Mouse (Mus musculus): ENCODE data around the gene Borcs5.
"Not testable (repeated sequence)": the region's sequence is repeated elsewhere in the genome, so short reads cannot be mapped to it uniquely, and the experiment has no call there.

Borcs5 gene

DNA sequence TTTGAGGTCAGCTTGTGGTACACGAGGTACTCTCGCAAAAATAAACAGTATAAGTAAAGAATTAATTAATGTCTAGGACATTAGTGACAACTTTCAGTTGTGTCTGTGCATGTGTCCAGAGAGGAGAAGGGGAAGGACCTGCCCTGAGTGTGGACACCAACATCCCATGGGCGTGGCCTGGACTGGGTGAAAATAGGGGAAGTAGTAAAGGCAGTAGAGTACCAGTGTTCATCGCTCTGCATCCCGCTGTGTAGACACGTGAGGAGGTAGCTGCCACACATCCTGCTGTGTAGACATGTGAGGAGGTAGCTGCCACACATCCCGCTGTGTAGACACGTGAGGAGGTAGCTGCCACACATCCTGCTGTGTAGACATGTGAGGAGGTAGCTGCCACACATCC, 34.4 kb downstream of the Borcs5 start:
- not testable (repeated sequence) for DNase-seq (ENCODE audit: low spot score)

DNA sequence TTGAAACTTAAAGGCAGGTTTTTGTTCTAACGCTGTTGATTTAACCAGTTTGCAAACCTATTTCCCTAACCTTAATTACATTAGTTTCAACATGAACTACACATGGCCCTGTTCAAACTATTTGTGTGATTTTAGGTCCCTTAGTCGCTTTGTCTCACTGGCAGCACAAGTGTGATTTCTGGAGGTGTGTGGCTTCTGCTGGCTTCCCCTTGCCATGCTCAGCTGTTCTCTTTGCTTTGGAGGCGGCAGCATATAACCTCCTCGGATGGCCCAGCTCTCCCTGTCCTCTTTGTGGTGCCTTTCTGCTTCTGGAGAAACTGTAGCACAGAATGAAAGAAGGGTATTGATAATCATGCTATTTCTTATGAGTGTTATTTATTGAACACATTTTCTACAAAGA, 38.2 kb downstream of the Borcs5 start:
- DNase-seq (ENCODE audit: low spot score): no peak

DNA sequence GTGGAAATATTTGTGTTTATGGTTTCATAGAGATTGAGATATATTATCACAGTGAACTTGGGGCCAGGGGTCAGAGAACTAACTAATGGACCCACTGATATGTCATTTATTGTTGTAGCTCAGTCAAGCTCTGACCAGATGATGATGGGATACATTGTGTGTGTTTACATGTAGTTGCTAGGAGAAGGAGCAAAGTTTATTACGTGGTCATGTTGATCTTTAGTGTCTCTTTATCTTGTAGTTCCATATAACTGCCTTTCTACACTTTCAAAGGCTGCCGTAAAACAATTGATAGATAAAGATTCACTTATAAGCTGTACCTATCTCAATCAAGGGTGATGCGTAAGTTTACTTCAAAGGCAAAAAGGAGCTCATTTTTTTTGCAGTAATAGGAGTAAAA, 38.7 kb downstream of the Borcs5 start:
- no peak for DNase-seq (ENCODE audit: low spot score)

DNA sequence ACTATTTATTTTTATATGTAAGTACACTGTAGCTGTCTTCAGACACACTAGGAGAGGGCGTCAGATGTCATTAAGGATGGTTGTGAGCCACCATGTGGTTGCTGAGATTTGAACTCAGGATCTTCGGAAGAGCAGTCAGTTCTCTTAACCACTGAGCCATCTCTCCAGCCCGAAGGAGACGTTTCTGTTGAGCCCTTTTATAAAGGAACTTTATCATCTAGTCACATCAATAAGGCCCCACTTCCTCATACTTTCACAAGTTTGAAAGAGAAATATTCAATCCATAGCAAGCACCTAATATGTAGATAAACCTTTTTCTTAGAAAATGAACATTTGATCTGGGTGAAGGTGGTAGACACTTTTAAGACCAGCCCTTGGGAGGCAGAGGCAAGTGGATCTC, 40.0 kb downstream of the Borcs5 start:
- DNase-seq (ENCODE audit: low spot score): not testable (repeated sequence)

DNA sequence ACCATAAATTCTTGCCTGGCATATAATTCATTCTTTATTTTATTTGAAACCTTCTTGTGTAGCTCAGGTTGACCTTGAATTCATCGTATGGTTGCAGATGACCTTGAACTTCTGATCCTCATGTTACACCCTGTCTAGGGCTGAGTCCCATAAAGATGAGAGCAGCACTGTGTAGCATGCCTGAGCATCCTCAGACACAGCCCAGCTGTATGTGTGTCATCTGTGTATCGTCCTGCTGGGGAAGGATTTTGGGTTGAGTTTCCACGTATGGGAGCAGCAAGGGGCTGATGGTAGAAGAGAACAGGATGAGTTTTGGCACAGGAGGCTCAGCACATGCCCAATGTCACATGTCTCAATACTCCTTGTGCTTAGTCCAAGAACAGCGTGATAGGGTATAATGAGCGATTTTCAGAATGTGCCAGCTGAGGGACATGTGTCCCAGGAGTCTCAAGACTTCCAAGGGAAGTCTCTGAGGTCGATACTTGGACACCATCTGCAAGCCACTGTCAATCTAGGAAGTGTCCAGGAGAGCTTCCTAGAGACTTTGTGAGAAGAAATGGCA, 45.1 kb downstream of the Borcs5 start:
- no peak for DNase-seq (ENCODE audit: low spot score)

DNA sequence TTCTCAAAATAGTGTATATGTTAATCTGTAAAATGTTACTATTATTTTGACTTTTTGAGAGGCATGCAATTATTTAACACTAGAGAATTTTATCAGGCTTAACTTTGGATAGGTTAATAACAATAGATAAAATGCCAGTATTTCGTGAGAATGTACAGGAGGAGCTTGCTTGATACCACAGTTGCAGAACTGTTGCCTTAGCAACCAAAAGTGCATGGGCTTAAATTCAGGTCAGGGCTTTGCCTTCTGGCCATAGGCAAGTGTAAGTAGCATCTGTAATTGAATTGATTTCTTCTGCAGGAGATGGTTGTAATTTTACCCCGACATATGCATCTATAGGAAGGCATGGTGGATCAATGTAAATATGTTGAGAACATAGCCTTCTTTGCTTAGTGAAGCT, 45.7 kb downstream of the Borcs5 start:
- no peak for DNase-seq (ENCODE audit: low spot score)

DNA sequence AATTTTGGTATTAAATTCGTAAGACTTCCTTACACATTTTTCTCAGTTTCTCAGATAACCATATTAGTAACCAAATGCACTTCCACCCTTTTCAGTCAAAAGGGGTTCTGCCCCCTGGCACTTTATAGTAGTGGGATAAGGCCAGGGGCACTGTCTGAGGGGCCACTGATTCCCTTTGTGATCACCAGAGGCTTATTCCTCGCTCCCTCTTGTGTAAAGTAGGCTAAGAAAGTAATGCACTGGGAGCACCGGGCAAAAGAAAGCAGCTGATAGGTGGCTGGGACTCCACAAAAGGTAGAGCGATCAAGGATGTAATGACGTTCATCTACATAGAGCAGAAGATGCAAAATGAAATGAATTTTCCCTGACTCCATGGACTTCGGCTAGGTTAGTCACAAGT, 46.2 kb downstream of the Borcs5 start:
- DNase-seq (ENCODE audit: low spot score): no peak

DNA sequence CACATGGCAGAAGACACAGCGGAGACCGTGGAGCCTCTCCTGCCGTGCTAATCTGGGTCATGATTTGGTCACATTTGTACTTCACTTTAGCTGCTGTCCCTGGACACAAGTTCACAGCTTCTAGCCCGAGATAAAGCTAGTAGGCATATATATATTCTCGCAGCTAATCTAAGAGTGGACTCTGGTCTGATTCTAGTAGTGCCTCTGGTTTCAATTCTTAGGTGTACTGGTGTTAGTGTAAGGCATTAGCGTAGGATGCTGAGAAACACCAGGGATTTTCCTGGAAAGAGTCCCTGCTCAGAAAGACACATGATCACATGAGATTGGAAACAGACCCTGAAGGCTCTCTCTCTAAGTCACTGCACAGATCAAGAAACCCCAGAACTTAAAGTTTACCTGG, 55.2 kb downstream of the Borcs5 start:
- DNase-seq (ENCODE audit: low spot score): no peak

DNA sequence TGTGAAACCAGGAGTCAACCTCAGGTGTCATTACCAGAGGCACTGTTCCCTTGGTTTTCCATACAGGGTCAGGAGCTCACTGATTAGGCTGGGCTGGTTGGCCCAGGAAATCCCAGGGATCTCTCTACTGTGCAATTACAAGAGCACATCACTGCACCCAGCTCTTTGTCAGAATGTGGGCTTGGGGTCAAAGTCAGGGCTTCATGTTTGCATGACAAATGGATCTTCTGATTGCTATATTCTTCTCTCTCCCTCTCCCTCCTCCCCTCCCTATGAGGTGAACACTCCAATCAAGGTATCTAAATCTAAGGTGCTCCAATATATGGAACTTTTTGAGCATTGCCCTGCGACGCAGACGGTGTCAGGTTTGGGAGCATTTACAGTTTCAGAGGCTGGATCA, 55.7 kb downstream of the Borcs5 start:
- no peak for DNase-seq (ENCODE audit: low spot score)

DNA sequence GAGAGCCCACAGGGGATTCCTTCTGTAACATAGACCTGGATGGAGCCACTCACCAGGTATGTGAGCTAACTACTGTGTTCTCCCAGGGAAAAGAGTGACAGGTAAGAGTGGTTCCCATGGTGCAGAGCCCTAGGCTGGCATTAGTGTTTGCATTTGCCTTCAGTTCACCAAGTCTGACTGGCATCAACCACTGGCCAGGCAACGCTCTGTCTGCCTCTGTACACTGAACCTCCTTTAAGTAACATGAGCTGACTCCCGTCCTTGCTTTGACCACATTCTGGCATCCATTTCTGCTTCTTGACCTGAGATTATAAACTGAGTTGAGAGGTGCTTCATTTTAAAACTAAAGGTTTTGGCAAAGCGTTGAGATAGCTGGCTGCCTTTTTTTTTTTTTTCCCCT, 56.3 kb downstream of the Borcs5 start:
- DNase-seq (ENCODE audit: low spot score): no peak

DNA sequence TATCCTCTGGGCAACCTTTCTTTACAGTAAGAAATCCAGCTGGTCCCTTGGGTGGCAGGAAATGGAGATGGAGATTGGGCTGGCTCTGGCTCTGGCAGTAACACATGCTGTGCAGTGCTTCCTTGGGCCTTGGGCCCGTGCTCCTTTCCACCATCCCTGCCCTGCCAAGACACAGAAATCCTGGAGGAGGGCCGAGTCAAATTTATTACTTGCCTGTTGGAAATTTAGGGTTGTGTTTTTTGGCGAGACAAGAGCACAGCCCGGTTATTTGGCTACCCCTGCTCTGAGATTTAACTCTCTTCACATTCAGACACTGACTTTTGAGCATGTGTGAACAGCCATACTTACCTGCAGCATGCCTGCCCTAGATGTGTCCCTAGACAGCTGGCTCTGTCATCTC, 56.8 kb downstream of the Borcs5 start:
- DNase-seq (ENCODE audit: low spot score): no peak

DNA sequence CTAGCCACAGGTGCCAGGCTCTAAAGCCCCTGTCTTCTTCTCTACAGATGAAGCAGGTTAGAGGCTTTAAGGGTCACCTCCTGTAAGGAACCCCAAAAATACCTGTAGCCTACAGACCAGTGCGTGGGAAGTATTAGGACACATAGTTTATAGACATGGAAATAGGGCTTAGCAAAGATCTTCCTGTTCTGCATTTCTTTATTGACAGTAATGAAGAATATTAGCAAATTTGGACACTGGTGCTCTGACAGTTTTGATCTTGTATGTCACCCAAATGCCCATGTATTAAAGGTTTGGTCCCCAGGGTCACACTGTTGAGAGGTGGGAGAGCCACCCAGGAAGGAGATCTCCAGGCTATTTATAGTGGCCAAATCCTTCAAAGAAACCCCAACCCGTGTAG, 57.2 kb downstream of the Borcs5 start:
- DNase-seq (ENCODE audit: low spot score): no peak

DNA sequence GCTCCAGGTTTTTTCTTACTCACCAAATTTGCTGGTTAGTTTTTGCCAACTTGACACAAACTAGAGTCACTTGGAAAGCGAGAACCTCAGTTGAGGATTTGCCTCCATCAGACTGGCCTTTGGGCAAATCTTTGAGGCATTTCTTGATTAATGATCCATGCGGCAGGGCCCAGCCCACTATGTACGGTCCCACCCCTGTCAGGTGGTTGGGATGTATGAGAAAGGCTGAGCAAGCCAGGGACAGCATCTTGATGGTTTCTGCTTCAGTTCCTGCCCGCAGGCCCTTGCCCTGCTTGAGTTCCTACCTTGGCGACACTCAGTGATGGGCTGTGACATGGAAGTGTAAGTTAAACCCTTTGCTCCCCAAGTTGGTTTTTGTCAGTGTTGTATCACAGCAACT, 58.9 kb downstream of the Borcs5 start:
- DNase-seq (ENCODE audit: low spot score): no peak

DNA sequence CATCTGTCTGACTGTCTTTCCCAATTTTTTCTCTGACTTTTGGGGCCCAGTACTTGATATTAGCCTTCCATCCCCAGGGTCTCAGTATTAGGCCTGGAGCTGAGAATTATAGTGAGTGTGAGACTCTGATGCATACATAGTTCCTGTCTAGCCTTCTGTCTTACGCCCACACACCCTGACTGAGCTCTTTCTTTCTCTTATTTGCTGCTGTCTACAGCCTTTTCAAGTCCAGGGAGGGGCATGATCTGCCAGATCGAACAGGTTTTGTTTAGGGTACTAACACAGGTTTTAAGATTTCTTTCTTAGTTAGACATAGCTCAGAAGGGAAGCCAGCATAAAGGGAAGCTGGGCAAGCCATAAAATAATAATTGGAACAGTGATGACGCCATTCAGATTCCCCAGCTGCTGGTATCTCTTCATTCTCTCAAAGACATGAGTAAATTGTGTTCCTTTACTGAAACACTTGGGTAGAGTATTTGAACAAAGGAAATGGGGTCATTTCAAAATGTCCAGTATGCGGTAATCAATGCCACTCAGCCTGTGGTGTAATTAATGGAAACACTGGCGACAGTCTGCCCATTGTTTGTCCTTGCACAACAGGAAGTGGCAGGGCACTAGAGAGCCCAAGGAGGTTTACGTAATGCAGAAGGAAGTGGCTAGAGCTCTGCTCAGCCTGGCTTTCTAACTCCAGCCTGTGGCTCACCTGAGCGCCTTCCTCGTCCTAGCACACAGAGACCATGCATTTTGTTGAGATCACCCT, 61.3 kb downstream of the Borcs5 start:
- no peak for DNase-seq (ENCODE audit: low spot score)

DNA sequence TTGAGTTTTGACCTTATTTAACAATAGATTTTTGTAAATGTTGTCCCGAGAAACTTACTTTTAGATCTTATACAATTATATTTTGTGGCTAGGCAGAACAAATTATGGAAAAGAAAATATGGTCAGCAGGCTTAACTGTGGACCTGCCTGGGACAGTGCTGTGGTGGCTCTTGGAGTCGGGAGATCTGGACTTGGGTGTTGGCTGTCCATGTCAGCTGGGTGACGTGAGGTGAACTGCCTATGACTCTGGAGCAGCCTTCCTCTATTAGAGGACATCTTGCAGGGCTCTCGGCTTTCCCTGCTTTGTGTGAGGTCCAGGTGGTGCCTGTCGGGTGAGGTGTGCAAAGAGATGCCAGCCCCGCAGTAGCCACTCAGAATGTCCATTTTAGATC, 61.9 kb downstream of the Borcs5 start:
- DNase-seq (ENCODE audit: low spot score): no peak

DNA sequence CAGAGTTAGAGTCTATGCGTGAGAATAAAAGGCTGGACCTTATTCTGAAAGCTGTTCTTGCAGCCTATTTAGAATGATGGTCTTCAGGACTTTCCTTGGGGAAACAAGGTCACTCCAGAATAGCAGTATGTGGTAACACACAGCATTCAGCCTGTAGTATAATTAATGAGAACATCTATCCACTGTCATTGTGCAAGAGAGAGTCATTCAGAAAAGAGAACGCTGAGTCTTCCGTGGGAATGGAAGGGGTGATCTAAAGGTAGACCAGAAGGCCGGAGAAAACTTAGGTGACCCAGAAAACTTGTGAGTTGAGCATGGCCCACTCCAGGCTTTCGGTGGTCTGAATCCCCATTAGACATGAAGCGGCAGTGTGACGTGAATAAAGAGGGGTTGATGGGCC, 62.9 kb downstream of the Borcs5 start:
- no peak for DNase-seq (ENCODE audit: low spot score)

DNA sequence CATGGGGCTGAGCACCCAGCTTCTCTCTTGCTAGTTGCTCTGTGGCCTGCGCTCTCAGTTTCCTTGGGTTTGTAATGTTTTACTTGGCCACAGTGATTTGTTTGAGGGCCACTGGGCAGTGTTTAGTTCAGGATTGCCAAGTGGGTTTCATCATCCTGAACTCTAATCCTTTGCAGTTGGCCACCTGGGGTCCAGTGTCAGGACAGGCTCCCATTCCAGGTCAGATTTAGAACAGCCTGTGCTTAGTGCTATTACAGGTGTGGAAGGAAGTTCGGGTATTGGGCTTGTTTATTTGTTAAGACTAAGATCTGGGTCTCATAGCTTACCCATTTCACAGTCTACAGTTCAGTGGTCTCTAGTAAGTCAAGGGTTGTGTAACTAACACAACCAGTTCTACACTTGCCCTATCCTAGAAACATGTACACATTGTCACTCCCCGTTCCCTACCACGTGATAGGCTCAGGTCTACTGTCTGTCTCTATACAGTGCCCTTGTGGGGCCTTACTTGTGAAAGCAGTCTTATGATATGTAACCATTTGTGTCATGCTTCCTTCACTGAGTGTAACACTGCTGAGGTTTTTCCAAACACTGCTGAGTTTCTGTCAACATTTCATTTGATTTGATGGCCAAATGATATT, 63.9 kb downstream of the Borcs5 start:
- no peak for DNase-seq (ENCODE audit: low spot score)

DNA sequence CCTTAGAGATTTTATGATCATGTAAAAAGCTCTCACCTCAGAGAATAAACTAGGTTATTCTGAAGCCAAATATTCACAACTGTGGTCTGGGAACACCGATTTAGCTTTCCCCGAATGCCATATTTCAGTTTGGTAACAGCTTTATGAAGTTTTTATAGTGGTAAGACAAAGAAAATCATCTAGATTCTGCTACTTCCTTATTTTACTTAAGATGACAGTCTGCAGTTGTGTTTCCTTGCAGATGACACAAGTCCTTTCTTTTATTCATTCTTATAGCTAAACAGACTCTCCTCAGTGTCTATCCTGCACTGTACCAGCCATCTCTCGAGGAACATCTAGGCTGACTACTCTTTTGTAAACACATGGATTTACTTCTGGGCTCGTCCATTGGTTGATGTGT, 67.2 kb downstream of the Borcs5 start:
- DNase-seq (ENCODE audit: low spot score): no peak

DNA sequence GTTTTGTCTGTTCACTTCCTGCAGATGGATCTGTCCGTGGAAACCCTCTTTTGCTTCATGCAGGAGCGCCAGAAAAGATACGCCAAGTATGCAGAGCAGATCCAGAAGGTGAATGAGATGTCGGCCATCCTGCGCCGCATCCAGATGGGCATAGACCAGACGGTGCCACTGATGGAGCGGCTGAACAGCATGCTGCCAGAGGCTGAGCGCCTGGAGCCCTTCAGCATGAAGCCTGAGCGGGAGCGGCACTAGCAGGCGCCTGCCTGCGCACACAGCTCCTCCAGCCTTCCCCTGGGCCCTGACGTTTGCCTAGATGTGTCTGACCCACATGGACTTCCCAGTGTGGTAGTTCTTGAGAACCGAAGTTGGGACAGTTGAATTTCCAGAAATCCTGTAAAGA, 70.7 kb downstream of the Borcs5 start:
- DNase-seq (ENCODE audit: low spot score): no peak

DNA sequence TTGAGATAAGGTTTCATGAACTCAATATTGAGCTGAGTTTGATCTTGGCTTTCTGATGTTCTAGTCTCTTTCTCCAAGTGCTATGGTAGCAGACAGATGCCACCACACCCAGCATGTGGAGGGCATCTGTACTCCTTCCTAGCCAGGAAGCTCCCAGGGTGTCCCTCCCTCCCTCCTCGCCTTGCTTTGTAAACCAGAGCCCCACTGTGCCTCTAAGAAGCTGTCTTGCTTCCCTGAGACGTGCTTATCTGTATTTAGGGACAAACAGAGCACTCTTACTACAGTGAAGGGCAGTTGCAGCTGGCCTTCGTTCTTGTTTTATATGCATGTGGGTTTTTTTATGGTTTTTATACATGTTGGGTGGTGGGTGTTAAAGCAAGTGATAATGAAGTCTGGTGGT, 74.0 kb downstream of the Borcs5 start:
- no peak for DNase-seq (ENCODE audit: low spot score)

DNA sequence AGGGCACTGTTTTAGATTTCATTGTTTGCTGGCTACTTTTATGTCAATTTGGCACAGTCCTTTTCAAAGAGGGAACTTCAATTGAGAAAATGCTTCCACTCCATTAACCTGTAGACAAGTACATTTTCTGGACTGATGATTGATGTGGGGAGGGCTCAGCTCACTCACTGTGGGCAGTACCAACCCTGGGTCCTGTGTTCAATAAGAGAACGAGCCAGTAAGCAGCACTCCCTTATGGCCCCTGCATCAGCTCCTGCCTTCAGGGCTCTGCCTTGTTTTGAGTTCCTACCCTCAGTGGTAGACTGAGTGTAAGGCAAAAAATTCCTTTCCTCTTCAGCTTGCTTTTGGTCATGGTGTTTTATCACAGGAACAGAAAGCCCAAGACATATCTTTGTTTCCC, 74.6 kb downstream of the Borcs5 start:
- no peak for DNase-seq (ENCODE audit: low spot score)

DNA sequence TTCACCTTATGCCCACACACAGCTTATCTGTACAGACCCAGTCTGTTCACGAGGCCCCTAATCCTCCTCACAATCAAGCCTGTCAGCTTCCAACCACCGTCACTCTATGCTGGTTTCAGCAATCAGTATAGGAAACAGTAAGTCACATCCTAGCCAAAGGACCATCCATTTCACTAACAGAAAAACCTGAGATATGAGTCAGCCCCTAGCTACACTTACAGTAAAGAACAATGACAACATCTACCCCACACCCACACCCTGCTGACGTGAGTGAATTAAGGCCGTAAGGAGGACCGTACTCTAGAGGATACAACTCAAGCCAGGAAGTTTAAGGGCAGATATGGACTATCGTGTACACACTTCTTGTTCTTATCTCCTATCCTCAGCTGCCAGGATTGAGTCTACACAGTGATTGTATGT, 76.9 kb downstream of the Borcs5 start:
- no peak for DNase-seq (ENCODE audit: low spot score)

DNA sequence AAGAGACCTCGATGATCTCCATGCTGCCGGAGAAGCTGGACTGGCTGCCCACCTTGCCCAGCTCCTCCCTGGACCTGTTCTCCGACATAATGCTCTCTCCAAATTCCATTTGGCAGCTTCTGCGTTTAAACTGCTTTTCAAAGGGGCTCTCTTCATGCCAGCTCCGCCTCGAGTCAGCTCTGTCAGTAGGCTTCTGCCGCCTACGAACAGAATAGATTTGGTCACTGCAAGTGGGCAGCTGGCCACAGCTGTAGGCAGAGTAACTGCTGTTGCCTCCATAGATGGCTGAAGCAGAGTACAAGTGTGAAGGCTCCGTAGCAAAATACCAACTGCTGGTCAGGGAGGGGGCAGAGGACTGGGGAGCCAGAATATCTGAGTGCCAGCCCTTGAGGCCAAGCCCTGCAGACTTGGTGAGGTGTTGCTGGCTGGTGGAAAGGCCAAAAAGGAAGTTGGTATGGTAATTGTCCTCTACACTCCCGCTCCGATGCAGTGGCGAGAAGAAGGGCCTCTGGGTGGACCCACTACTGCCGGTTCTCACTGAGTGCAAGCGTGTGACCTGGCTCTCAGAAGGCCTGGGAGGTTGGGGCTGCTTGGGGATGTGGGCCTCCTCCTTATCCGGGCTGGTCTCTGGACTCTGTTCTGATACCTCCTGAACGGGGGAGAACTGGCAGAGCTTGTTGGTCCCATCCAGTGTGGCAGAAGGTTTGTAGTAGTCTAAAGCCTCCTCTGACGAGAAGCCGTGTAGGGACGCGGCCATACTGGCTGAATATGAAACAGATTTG, 78.8 kb downstream of the Borcs5 start:
- DNase-seq (ENCODE audit: low spot score): no peak
